Mouse (Mus musculus): Measurements from ENCODE around the gene Dnal1.

GRCm38 (mm10) chr12:84161616-84162433 lies 47.7 kb downstream of the Dnal1 start:
- TF ChIP-seq CTCF (IDR thresholded peaks at IDR 0.05; ENCODE audit: control insufficient read depth, insufficient read depth, insufficient replicate concordance, low read depth, low read length) (0 out of 2 replicates have a peak, but pooled peaks have one; percentile 28), POLR2A (IDR thresholded peaks at IDR 0.05; ENCODE audit: control insufficient read depth, low read depth, low read length) (no peak)
